ENCODE assay signal across 11 mouse cellular contexts in genomic region chr1:61967124-61967523, GRCm38 (mm10).
DNase-seq lines count a peak whose midpoint lies in the region; ATAC-seq and TF ChIP-seq lines count a peak whose summit lies in the region.
"Had no signal": no experiment of that assay in that cellular context is flagged by ENCODE, and none has a peak within 500 bp of the region (broad histone marks: within the 10 kb centered on the region; RNA-seq: fewer than 3 reads in every experiment).

No protein-coding gene starts in this region.

- TF ChIP-seq RAD21 in CH12.LX (IDR thresholded peaks at IDR 0.05; ENCODE audit: low read depth, low read length), result peak; percentile 71

- ATAC-seq in liver, embryonic 11.5 days (replicated peaks; ENCODE audit: low FRiP score), result no peak
- ATAC-seq: activated CD4-positive, CD25-positive, alpha-beta regulatory T cell, adult 4 months; intestine, embryonic 16.5 days had no signal

- H3K27ac ChIP-seq in liver, adult 2 months (replicated peaks; ENCODE audit: insufficient read depth, low read depth, low read length), result no peak overlapping the region
- H3K27ac ChIP-seq in liver, embryonic 11.5 days (ENCODE audit: low read depth, low read length), result no peak overlapping the region
- no peak overlapping the region for H3K27ac ChIP-seq in CH12.LX (ENCODE audit: insufficient read depth, low read depth)

- no peak overlapping the region for H3K4me3 ChIP-seq in liver, adult 2 months (ENCODE audit: insufficient read depth, low read depth, low read length)
- no peak overlapping the region for H3K4me3 ChIP-seq in liver, embryonic 11.5 days (ENCODE audit: low read depth, low read length)
- H3K4me3 ChIP-seq in CH12.LX (replicated peaks in 1 of 3; ENCODE audit: low read depth in 2 of 3, low read length in 2 of 3, poor library complexity in 1 of 3), result no peak overlapping the region

- H3K4me1 ChIP-seq in liver, adult 2 months (ENCODE audit: control insufficient read depth, insufficient read depth, low read length), result no peaks in the 10 kb centered on the region; the same call in 1 of the 2 replicates
- H3K4me1 ChIP-seq in liver, embryonic 11.5 days (replicated peaks; ENCODE audit: control insufficient read depth, insufficient read depth, low read length), result no peaks in the 10 kb centered on the region
- no peaks in the 10 kb centered on the region for H3K4me1 ChIP-seq in CH12.LX (ENCODE audit: control insufficient read depth in 1 of 2, insufficient read depth in 2 of 2)

- no peaks in the 10 kb centered on the region for H3K79me2 ChIP-seq in liver, adult 2 months (ENCODE audit: control insufficient read depth, insufficient read depth, low read length)
- no peaks in the 10 kb centered on the region for H3K79me2 ChIP-seq in CH12.LX (replicated peaks; ENCODE audit: control insufficient read depth, extremely low read depth, insufficient read depth, poor library complexity, severe bottlenecking)

- TF ChIP-seq CTCF in liver, adult 2 months (IDR thresholded peaks at IDR 0.05; ENCODE audit: low read depth, low read length), result no peak
- TF ChIP-seq CTCF in CH12.LX (conservative IDR thresholded peaks at IDR 0.05 in 1 of 2, IDR thresholded peaks at IDR 0.05 in 1 of 2; ENCODE audit: low read depth in 2 of 2, low read length in 2 of 2), result peak; percentile 42 to 79; a peak in 2 of 4 replicates

- no peaks in the 10 kb centered on the region for H3K36me3 ChIP-seq in liver, adult 2 months (ENCODE audit: control insufficient read depth, insufficient read depth, low read length)
- H3K36me3 ChIP-seq in liver, embryonic 11.5 days (ENCODE audit: control insufficient read depth, insufficient read depth, low read length), result no peaks in the 10 kb centered on the region
- no peaks in the 10 kb centered on the region for H3K36me3 ChIP-seq in CH12.LX (replicated peaks in 1 of 2; ENCODE audit: control insufficient read depth in 1 of 2, insufficient read depth in 1 of 2, low read length in 1 of 2)

- no peak overlapping the region for H3K4me2 ChIP-seq in liver, embryonic 11.5 days
- no peak overlapping the region; the same call in 1 of the 2 replicates for H3K4me2 ChIP-seq in CH12.LX (ENCODE audit: insufficient read depth, low read depth, poor library complexity, severe bottlenecking)

- DNase-seq in liver, adult 2 months (ENCODE audit: extremely low read depth, low read depth, low spot score), result peak; percentile 23
- no peak for DNase-seq in liver, embryonic 11.5 days (ENCODE audit: low spot score)
- DNase-seq in CH12.LX (ENCODE audit: extremely low read depth), result peak; percentile 58
- peak; percentile 53 for DNase-seq in ZHBTc4 (ENCODE audit: low read depth, low spot score)
- DNase-seq in lung, postnatal 25 days (ENCODE audit: low spot score), result peak; percentile 32
- no peak for DNase-seq in urinary bladder, postnatal 36 days (ENCODE audit: low spot score in 2 of 2)
- no peak for DNase-seq in thymus, postnatal 36 days
- DNase-seq: cerebellum, adult 18-20 months; right cerebral cortex, postnatal 14 days had no signal

- TF ChIP-seq EP300 in CH12.LX (IDR thresholded peaks at IDR 0.05; ENCODE audit: low read length), result no peak

- in situ Hi-C loops in CH12.LX (cut with MboI; ENCODE audit: low pct_ligation_motif_present, low pct_unique_long_range_greater_than_20kb, low sequenced_read_pairs), result no loop called here

- no peaks in the 10 kb centered on the region for H3K27me3 ChIP-seq in liver, adult 2 months (ENCODE audit: control insufficient read depth, insufficient read depth, low read length)
- no peaks in the 10 kb centered on the region for H3K27me3 ChIP-seq in liver, embryonic 11.5 days (replicated peaks; ENCODE audit: control insufficient read depth, insufficient read depth, low read length)
- no peaks in the 10 kb centered on the region for H3K27me3 ChIP-seq in CH12.LX (replicated peaks)

- no peak for TF ChIP-seq POLR2A in liver, adult 2 months (IDR thresholded peaks at IDR 0.05; ENCODE audit: extremely low read depth, insufficient read depth, low read length)
- TF ChIP-seq POLR2A in CH12.LX (IDR thresholded peaks at IDR 0.05; ENCODE audit: low read depth, low read length), result no peak

- dilution Hi-C loops in CH12.LX (cut with MboI; ENCODE audit: extremely low pct_ligation_motif_present, extremely low pct_unique_long_range_greater_than_20kb, low sequenced_read_pairs), result no loop called here

- no peak overlapping the region for H3K9ac ChIP-seq in liver, adult 2 months (ENCODE audit: low read depth, low read length)
- no peak overlapping the region for H3K9ac ChIP-seq in liver, embryonic 11.5 days (ENCODE audit: low read depth, low read length)
- no peak overlapping the region for H3K9ac ChIP-seq in CH12.LX (ENCODE audit: insufficient read depth, low read depth)

- H3K9me3 ChIP-seq in liver, embryonic 11.5 days (ENCODE audit: control insufficient read depth, low read length), result no peaks in the 10 kb centered on the region
- H3K9me3 ChIP-seq in CH12.LX (replicated peaks; ENCODE audit: low read length), result no peaks in the 10 kb centered on the region

- 76% methylated on average over 3 of the region's 3 CpGs for WGBS in liver, adult 2 months
- WGBS in liver, embryonic 11.5 days, result 55% methylated on average over 3 of the region's 3 CpGs

TF ChIP-seq in CH12.LX, 34 proteins besides CTCF, POLR2A, EP300 and RAD21:
- peak; percentile 79 for TF ChIP-seq SMC3 (IDR thresholded peaks at IDR 0.05; ENCODE audit: low read depth, low read length)
- TF ChIP-seq ZNF384 (IDR thresholded peaks at IDR 0.05; ENCODE audit: low read depth, low read length), result no peak

Comparison
In these comparisons a context has a peak if more than half of its experiments do, and no peak if none do; other contexts are left out.
1. DNase-seq: peak in liver, adult 2 months (single experiment), CH12.LX (single experiment), ZHBTc4 (single experiment) and lung, postnatal 25 days (single experiment); none in liver, embryonic 11.5 days (single experiment), urinary bladder, postnatal 36 days (0 of 2) and thymus, postnatal 36 days (0 of 2).